Mouse (Mus musculus) liver, adult 2 months (tissue): Measurements from ENCODE around the gene Olfr522. TPM values are rescaled to one million over a fixed set of nuclear protein-coding genes. Genes with fewer than 3 reads are reported as not detected.
"Not testable (repeated sequence)": the region's sequence is repeated elsewhere in the genome, so short reads cannot be mapped to it uniquely, and the experiment has no call there.

ENCODE experiments used
- DNase-seq: peaks from one replicate; pipeline ENCODE4 v3.0.0-alpha.2; 2011; ENCODE audit warnings: low read depth, low spot score; ENCODE audit errors: extremely low read depth
- H3K27ac ChIP-seq: fragments of 200-500 bp; replicated peaks from 2 replicates; pipeline ENCODE4 v1.5.1; 2012; ENCODE audit warnings: low read depth, mild to moderate bottlenecking, control low read depth, inconsistent platforms, low read length; ENCODE audit not compliant: insufficient read depth
- H3K27me3 ChIP-seq: fragments of 200-500 bp; 2 replicates; pipeline ENCODE4 v1.6.1; 2012; ENCODE audit warnings: mild to moderate bottlenecking, moderate library complexity, low read length, inconsistent platforms; ENCODE audit not compliant: control insufficient read depth, insufficient read depth
- H3K36me3 ChIP-seq: fragments of 200-500 bp; 2 replicates; pipeline ENCODE4 v1.6.1; 2012; ENCODE audit warnings: low read length, inconsistent platforms; ENCODE audit not compliant: control insufficient read depth, insufficient read depth
- H3K4me1 ChIP-seq: fragments of 200-500 bp; 2 replicates; pipeline ENCODE4 v1.6.1; 2011; ENCODE audit warnings: low read length; ENCODE audit not compliant: control insufficient read depth, insufficient read depth
- H3K4me3 ChIP-seq: fragments of 200-500 bp; 2 replicates; pipeline ENCODE4 v1.5.1; 2011; ENCODE audit warnings: low read depth, mild to moderate bottlenecking, control low read depth, low read length, moderate library complexity; ENCODE audit not compliant: insufficient read depth
- H3K79me2 ChIP-seq: fragments of 200-500 bp; 2 replicates; pipeline ENCODE4 v1.6.1; 2012; ENCODE audit warnings: inconsistent platforms, mild to moderate bottlenecking, low read length, moderate library complexity; ENCODE audit not compliant: control insufficient read depth, insufficient read depth
- H3K9ac ChIP-seq: fragments of 200-500 bp; 2 replicates; pipeline ENCODE4 v1.6.1; 2012; ENCODE audit warnings: low read depth, mild to moderate bottlenecking, control low read depth, inconsistent platforms, low read length
- CTCF ChIP-seq: fragments of 200-500 bp; IDR thresholded peaks from 2 replicates; pipeline ENCODE4 v1.5.1; 2011; ENCODE audit warnings: low read depth, low read length, control low read depth
- POLR2A ChIP-seq: fragments of 200-500 bp; IDR thresholded peaks from 2 replicates; pipeline ENCODE4 v1.6.1; 2011; ENCODE audit warnings: low read length, control low read depth; ENCODE audit not compliant: insufficient read depth; ENCODE audit errors: extremely low read depth
- WGBS: fragments of 180-500 bp; shearing (Covaris S2); methylation state at CpG from one replicate; pipeline ENCODE4 v1.1.7; 2018; 5-methylcytosine and 5-hydroxymethylcytosine counted together
- polyA plus RNA-seq: library from polyadenylated mRNA; depleted of rRNA; stranded (reverse); fragments of >200 nt; gene quantifications from 2 replicates; pipeline ENCODE4 v1.2.3, GENCODE M21; 2012
- total RNA-seq: library from RNA; depleted of rRNA; stranded (reverse); fragments of >200 nt; gene quantifications from 2 replicates; pipeline ENCODE4 v1.2.3, GENCODE M21; 2014

Gene Olfr522
- total and polyA plus RNA-seq, 2 experiments, result not detected

- peak within 1 kb of the TSS; percentile 72 for H3K27ac ChIP-seq
- no peaks in the 10 kb centered on the region for H3K79me2 ChIP-seq
- peak within 1 kb of the TSS; percentile 82 for H3K4me3 ChIP-seq
- peak within 1 kb of the TSS; percentile 90 for H3K9ac ChIP-seq
- H3K4me1 ChIP-seq, result peaks cover 2% of the 10 kb centered on the region; the same call in 1 of the 2 replicates
- peaks cover 8% of the 10 kb centered on the region for H3K36me3 ChIP-seq
- H3K27me3 ChIP-seq, result no peaks in the 10 kb centered on the region
- peak; percentile 82 for DNase-seq
- no peak for TF ChIP-seq CTCF
- peak; percentile 65 for TF ChIP-seq POLR2A
- WGBS, result 2% methylated on average over 39 of the region's 39 CpGs
Measured at GRCm38 (mm10) chr7:140137135-140138020, 27.2 kb downstream of the Olfr522 start, which contains the start of gene Mtg1. TSS of gene Mtg1 (plus strand) at chr7:140137564.

GRCm38 (mm10) chr7:140135106-140135770 lies 29.3 kb downstream of the Olfr522 start:
- no peak for DNase-seq
- H3K27me3 ChIP-seq, result no peaks in the 10 kb centered on the region
- no peaks in the 10 kb centered on the region for H3K79me2 ChIP-seq
- 90% methylated on average over 5 of the region's 5 CpGs for WGBS
- peaks cover 2% of the 10 kb centered on the region; the same call in 1 of the 2 replicates for H3K4me1 ChIP-seq
- no peak overlapping the region for H3K9ac ChIP-seq
- TF ChIP-seq POLR2A (no peak), CTCF (no peak)
- no peak overlapping the region for H3K27ac ChIP-seq
- H3K4me3 ChIP-seq, result no peak overlapping the region
- H3K36me3 ChIP-seq, result peaks cover 22% of the 10 kb centered on the region

GRCm38 (mm10) chr7:140134033-140134432 lies 30.5 kb downstream of the Olfr522 start:
- peaks cover 31% of the 10 kb centered on the region for H3K36me3 ChIP-seq
- not testable (repeated sequence) for H3K27me3 ChIP-seq, H3K79me2 ChIP-seq, H3K9ac ChIP-seq, H3K4me1 ChIP-seq, H3K27ac ChIP-seq, DNase-seq, H3K4me3 ChIP-seq
- 88% methylated on average over 7 of the region's 7 CpGs for WGBS

- H3K4me1 ChIP-seq, H3K4me3 ChIP-seq, DNase-seq, H3K79me2 ChIP-seq, H3K9ac ChIP-seq, H3K27me3 ChIP-seq, H3K27ac ChIP-seq: not testable (repeated sequence)
- 93% methylated on average over 7 of the region's 7 CpGs for WGBS
- peaks cover 41% of the 10 kb centered on the region for H3K36me3 ChIP-seq
Measured at GRCm38 (mm10) chr7:140132184-140132583, 32.4 kb downstream of the Olfr522 start.

- 85% methylated on average over 2 of the region's 2 CpGs for WGBS
Measured at GRCm38 (mm10) chr7:140127911-140128310, 36.7 kb downstream of the Olfr522 start.

More at GRCm38 (mm10) chr7:140127911-140128310, 36.7 kb downstream of the Olfr522 start:
- Histone ChIP-seq H3K4me3 (no peak overlapping the region), H3K36me3 (peaks cover 36% of the 10 kb centered on the region), H3K27me3 (no peaks in the 10 kb centered on the region), H3K27ac (no peak overlapping the region), H3K4me1 (peaks cover 8% of the 10 kb centered on the region), H3K79me2 (no peaks in the 10 kb centered on the region; the same call in 1 of the 2 replicates), H3K9ac (no peak overlapping the region)
- peak; percentile 34 for DNase-seq
- TF ChIP-seq POLR2A (no peak), CTCF (no peak)
